ENCODE assay signal across 8 mouse cellular contexts in genomic region chr1:171346095-171346450, GRCm38 (mm10). TPM values are rescaled to one million over a fixed set of nuclear protein-coding genes. Genes with fewer than 3 reads are reported as not detected.
DNase-seq lines count a peak whose midpoint lies in the region; ATAC-seq and TF ChIP-seq lines count a peak whose summit lies in the region.

No protein-coding gene starts in this region.

- H3K9ac ChIP-seq in hindbrain, embryonic 15.5 days = peak overlapping the region; percentile 73

- no peak for TF ChIP-seq POLR2A in bone marrow macrophage, adult 2 months (IDR thresholded peaks at IDR 0.05; ENCODE audit: borderline replicate concordance, low read depth, low read length)

- WGBS in hindbrain, embryonic 15.5 days = 1% methylated on average over 14 of the region's 14 CpGs

- DNase-seq in layer of hippocampus, adult 2 months (ENCODE audit: low spot score in 2 of 2) = no peak
- DNase-seq in layer of hippocampus, adult 18-20 months (ENCODE audit: low spot score in 2 of 2) = no peak
- DNase-seq in mesoderm, embryonic 11.5 days (ENCODE audit: low read depth, low spot score) = peak; percentile 12
- no peak for DNase-seq in gastrocnemius, adult 8-10 months (ENCODE audit: low spot score in 2 of 2)
- no peak for DNase-seq in urinary bladder, postnatal 10 days (ENCODE audit: low spot score)
- DNase-seq in testis, postnatal 14 days (ENCODE audit: low spot score) = no peak

- H3K9me3 ChIP-seq in hindbrain, embryonic 15.5 days = no peaks in the 10 kb centered on the region

- H3K4me3 ChIP-seq in layer of hippocampus, adult 2 months = peak overlapping the region; percentile 96
- H3K4me3 ChIP-seq in bone marrow macrophage, adult 2 months (ENCODE audit: insufficient read depth, low read length) = peak overlapping the region; percentile 81
- peak overlapping the region; percentile 93 for H3K4me3 ChIP-seq in hindbrain, embryonic 15.5 days

- no peak for ATAC-seq in hindbrain, embryonic 15.5 days (ENCODE audit: low FRiP score, low read depth)

- peaks cover 35% of the 10 kb centered on the region for H3K4me1 ChIP-seq in bone marrow macrophage, adult 2 months (ENCODE audit: control insufficient read depth, insufficient read depth, low read length)
- H3K4me1 ChIP-seq in hindbrain, embryonic 15.5 days (replicated peaks) = peaks cover 43% of the 10 kb centered on the region

- peaks cover 26% of the 10 kb centered on the region for H3K36me3 ChIP-seq in hindbrain, embryonic 15.5 days

- peak overlapping the region; percentile 93 for H3K4me2 ChIP-seq in hindbrain, embryonic 15.5 days

- H3K27ac ChIP-seq in layer of hippocampus, adult 2 months = peak overlapping the region; percentile 86
- H3K27ac ChIP-seq in bone marrow macrophage, adult 2 months (ENCODE audit: insufficient read depth, low read depth, low read length) = peak overlapping the region; percentile 38
- peak overlapping the region; percentile 87; the same call in 1 of the 2 replicates for H3K27ac ChIP-seq in hindbrain, embryonic 15.5 days (replicated peaks)

- no peaks in the 10 kb centered on the region for H3K27me3 ChIP-seq in hindbrain, embryonic 15.5 days

- TF ChIP-seq CTCF in layer of hippocampus, adult 2 months (conservative IDR thresholded peaks at IDR 0.05) = no peak
- TF ChIP-seq CTCF in bone marrow macrophage, adult 2 months (IDR thresholded peaks at IDR 0.05; ENCODE audit: low read depth, low read length) = no peak

RNA-seq across cellular contexts. Expression of gene Pfdn2, which starts 0.6 kb away (rescaled TPM):
- total RNA-seq in layer of hippocampus, adult 2 months (2021) = 100 to 1,000 TPM; 154 to 163 TPM
- total RNA-seq in layer of hippocampus, adult 18-20 months (2021) = 100 to 1,000 TPM; 177 to 190 TPM
- polyA plus RNA-seq in bone marrow macrophage, adult 2 months (2012; ENCODE audit: insufficient read depth, insufficient read length, missing spikeins) = 64.4 and 74.8 TPM in 2 replicates
- 139 and 153 TPM in 2 replicates for polyA plus RNA-seq in hindbrain, embryonic 15.5 days (2015; fragmentation: Nextera tagmentation; extraction: Ambion mirVana)
- total RNA-seq in gastrocnemius, adult 8-10 months (2022) = 100 to 1,000 TPM in 2 of 4 experiments, 10 to 100 TPM in 2; 46.7 to 104 (median 77.5) TPM

RNA-seq across cellular contexts. Expression of gene Nit1, which starts 0.6 kb away (rescaled TPM):
- 10 to 100 TPM; 42.8 to 45.9 TPM for total RNA-seq in layer of hippocampus, adult 2 months (2021)
- total RNA-seq in layer of hippocampus, adult 18-20 months (2021) = 10 to 100 TPM; 40.9 to 41.5 TPM
- polyA plus RNA-seq in bone marrow macrophage, adult 2 months (2012; ENCODE audit: insufficient read depth, insufficient read length, missing spikeins) = 31.9 and 34.7 TPM in 2 replicates
- polyA plus RNA-seq in hindbrain, embryonic 15.5 days (2015; fragmentation: Nextera tagmentation; extraction: Ambion mirVana) = 51.4 and 52.1 TPM in 2 replicates
- total RNA-seq in gastrocnemius, adult 8-10 months (2022) = 10 to 100 TPM; 25.6 to 30.3 (median 29.0) TPM

RNA-seq across cellular contexts. Expression of gene Klhdc9, which starts 14.5 kb away (rescaled TPM):
- total RNA-seq in layer of hippocampus, adult 2 months (2021) = 1 to 10 TPM; 7.7 to 8.7 TPM
- total RNA-seq in layer of hippocampus, adult 18-20 months (2021) = 1 to 10 TPM; 6.0 to 6.1 TPM
- not detected in 2 replicates for polyA plus RNA-seq in bone marrow macrophage, adult 2 months (2012; ENCODE audit: insufficient read depth, insufficient read length, missing spikeins)
- polyA plus RNA-seq in hindbrain, embryonic 15.5 days (2015; fragmentation: Nextera tagmentation; extraction: Ambion mirVana) = 2.5 and 3.3 TPM in 2 replicates
- not detected for total RNA-seq in gastrocnemius, adult 8-10 months (2022)

RNA-seq across cellular contexts. Expression of gene Dedd, which starts 17.1 kb away (rescaled TPM):
- 10 to 100 TPM; 36.1 to 37.4 TPM for total RNA-seq in layer of hippocampus, adult 2 months (2021)
- total RNA-seq in layer of hippocampus, adult 18-20 months (2021) = 10 to 100 TPM; 40.1 to 40.5 TPM
- 34.3 and 43.5 TPM in 2 replicates for polyA plus RNA-seq in bone marrow macrophage, adult 2 months (2012; ENCODE audit: insufficient read depth, insufficient read length, missing spikeins)
- polyA plus RNA-seq in hindbrain, embryonic 15.5 days (2015; fragmentation: Nextera tagmentation; extraction: Ambion mirVana) = 47.3 and 51.6 TPM in 2 replicates
- 10 to 100 TPM; 31.9 to 39.7 (median 37.3) TPM for total RNA-seq in gastrocnemius, adult 8-10 months (2022)

RNA-seq across cellular contexts. Expression of gene Nectin4, which starts 23.8 kb away (rescaled TPM):
- total RNA-seq in layer of hippocampus, adult 2 months (2021) = 1 to 10 TPM; 5.1 to 6.1 TPM
- 1 to 10 TPM; 6.3 to 6.7 TPM for total RNA-seq in layer of hippocampus, adult 18-20 months (2021)
- 9.7 and 11.5 TPM in 2 replicates for polyA plus RNA-seq in bone marrow macrophage, adult 2 months (2012; ENCODE audit: insufficient read depth, insufficient read length, missing spikeins)
- 3.1 and 3.5 TPM in 2 replicates for polyA plus RNA-seq in hindbrain, embryonic 15.5 days (2015; fragmentation: Nextera tagmentation; extraction: Ambion mirVana)
- not detected for total RNA-seq in gastrocnemius, adult 8-10 months (2022)

Comparison
In these comparisons a context has a peak if more than half of its experiments do, and no peak if none do; other contexts are left out.
1. RNA of gene Klhdc9, which starts 14.5 kb away (total RNA-seq): 7.7 to 8.7 TPM in layer of hippocampus, adult 2 months and 6.0 to 6.1 TPM in layer of hippocampus, adult 18-20 months; not detected in gastrocnemius, adult 8-10 months; every median in the first group is over 4 times any median in the second.
2. Peak in every context shown above with its lines, with median percentiles within 50 percentile points of each other: H3K27ac ChIP-seq and H3K4me3 ChIP-seq.